Mouse (Mus musculus) megakaryocyte, embryonic 14.5 days (primary cell): ENCODE results near the gene Gpr1.

Experiments
- FLI1 ChIP-seq: IDR thresholded peaks from 2 replicates; pipeline ENCODE4 v1.6.1; 2012; ENCODE audit warnings: low read length, inconsistent platforms, mixed read lengths
- GATA1 ChIP-seq: IDR thresholded peaks from 3 replicates; pipeline ENCODE4 v1.6.1; 2012; ENCODE audit warnings: mixed read lengths, low read length, inconsistent platforms, borderline replicate concordance

DNA sequence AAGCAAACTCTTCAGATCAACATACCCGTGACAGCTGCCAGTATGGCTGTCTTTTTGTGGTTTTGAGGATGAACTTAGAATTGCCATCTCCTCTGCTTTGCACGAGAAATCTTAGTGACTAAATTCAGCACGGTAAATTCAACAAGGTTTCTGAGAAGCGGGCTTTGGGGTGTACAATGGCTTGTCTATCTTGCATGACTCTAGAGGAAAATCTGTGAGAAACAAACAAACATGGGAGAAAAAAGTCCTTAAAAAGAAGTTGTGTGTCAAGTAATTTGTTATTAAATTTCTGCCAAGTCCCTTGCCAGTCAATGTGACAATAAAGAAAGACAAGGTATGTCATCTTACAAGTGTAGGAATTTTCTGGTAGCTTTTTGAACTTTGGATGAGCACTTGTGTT is 34.9 kb upstream of the Gpr1 start:
- no peak for TF ChIP-seq GATA1
- no peak for TF ChIP-seq FLI1
